34 mouse cellular contexts compared by ENCODE assay signal in genomic region chr14:76515620-76516019, GRCm38 (mm10). TPM values are rescaled to one million over a fixed set of nuclear protein-coding genes. Genes with fewer than 3 reads are reported as not detected.
DNase-seq lines count a peak whose midpoint lies in the region; ATAC-seq and TF ChIP-seq lines count a peak whose summit lies in the region.
"Had no signal": no experiment of that assay in that cellular context is flagged by ENCODE, and none has a peak within 500 bp of the region (broad histone marks: within the 10 kb centered on the region; RNA-seq: fewer than 3 reads in every experiment).

No protein-coding gene starts in this region.

- DNase-seq in heart, adult 11 months, result no peak
- no peak for DNase-seq in hindbrain, embryonic 10.5 days (ENCODE audit: low spot score)
- no peak for DNase-seq in hindbrain, embryonic 14.5 days (ENCODE audit: low spot score)
- peak; percentile 75 for DNase-seq in WW6 (ENCODE audit: low read depth, low spot score)
- no peak for DNase-seq in gastrocnemius, postnatal 36 days
- DNase-seq: adrenal gland, adult 2 months; adrenal gland, postnatal 36 days; cerebellum, adult 2 months; cerebellum, postnatal 36 days; gastrocnemius, adult 2 months; kidney, adult 2 months; kidney, postnatal 36 days; left cerebral cortex, postnatal 4 days; lung, embryonic 14.5 days; lung, postnatal 36 days; right cerebral cortex, postnatal 4 days; thymus, adult 18-20 months; thymus, postnatal 25 days had no signal

- H3K4me3 ChIP-seq in heart, embryonic 11.5 days (ENCODE audit: low read depth, low read length), result no peak overlapping the region
- no peak overlapping the region for H3K4me3 ChIP-seq in hindbrain, embryonic 10.5 days
- no peak overlapping the region for H3K4me3 ChIP-seq in hindbrain, embryonic 14.5 days (replicated peaks; ENCODE audit: low read length)
- H3K4me3 ChIP-seq in ES-Bruce4 (ENCODE audit: low read depth, low read length), result peak overlapping the region; percentile 98
- H3K4me3 ChIP-seq: embryonic facial prominence, embryonic 12.5 days; gastrocnemius, adult 2 months; intestine, embryonic 15.5 days; layer of hippocampus, adult 2 months; limb, embryonic 15.5 days; midbrain, embryonic 12.5 days; neural tube, embryonic 13.5 days had no signal

- intact Hi-C loops in gastrocnemius, postnatal 36 days (cut with DNase I), result no loop called here

- H3K4me1 ChIP-seq in heart, embryonic 11.5 days (ENCODE audit: control insufficient read depth, insufficient read depth, low read length), result peaks cover 36% of the 10 kb centered on the region
- peaks cover 55% of the 10 kb centered on the region for H3K4me1 ChIP-seq in hindbrain, embryonic 10.5 days (replicated peaks)
- peaks cover 10% of the 10 kb centered on the region; the same call in 1 of the 2 replicates for H3K4me1 ChIP-seq in hindbrain, embryonic 14.5 days (replicated peaks; ENCODE audit: control insufficient read depth, insufficient read depth, low read length)
- H3K4me1 ChIP-seq in ES-Bruce4 (ENCODE audit: control insufficient read depth, insufficient read depth, low read length), result peaks cover 6% of the 10 kb centered on the region

- no peak overlapping the region for H3K27ac ChIP-seq in heart, embryonic 11.5 days (ENCODE audit: low read depth, low read length)
- 0 out of 2 replicates have a peak overlapping the region, but pooled peaks have one; percentile 23 for H3K27ac ChIP-seq in hindbrain, embryonic 10.5 days
- H3K27ac ChIP-seq in hindbrain, embryonic 14.5 days, result no peak overlapping the region
- H3K27ac ChIP-seq in ES-Bruce4 (ENCODE audit: insufficient read depth, low read length), result peak overlapping the region; percentile 99
- H3K27ac ChIP-seq: embryonic facial prominence, embryonic 12.5 days; gastrocnemius, adult 2 months; hindbrain, postnatal 0 days; intestine, embryonic 15.5 days; layer of hippocampus, adult 2 months; limb, embryonic 15.5 days; liver, embryonic 14.5 days; midbrain, embryonic 12.5 days; neural tube, embryonic 13.5 days; stomach, postnatal 0 days had no signal

- H3K9ac ChIP-seq in heart, embryonic 11.5 days (ENCODE audit: low read depth, low read length), result no peak overlapping the region
- no peak overlapping the region for H3K9ac ChIP-seq in hindbrain, embryonic 14.5 days
- peak overlapping the region; percentile 81 for H3K9ac ChIP-seq in ES-Bruce4 (ENCODE audit: low read depth, poor library complexity, severe bottlenecking)
- H3K9ac ChIP-seq: embryonic facial prominence, embryonic 12.5 days; intestine, embryonic 15.5 days; limb, embryonic 15.5 days; liver, embryonic 14.5 days; lung, embryonic 14.5 days; midbrain, embryonic 12.5 days; neural tube, embryonic 13.5 days had no signal

- WGBS in heart, embryonic 11.5 days (ENCODE audit: insufficient replicate concordance), result 68% methylated on average over 7 of the region's 7 CpGs
- 65% methylated on average over 7 of the region's 7 CpGs for WGBS in hindbrain, embryonic 10.5 days
- 70% methylated on average over 7 of the region's 7 CpGs for WGBS in hindbrain, embryonic 14.5 days

- TF ChIP-seq EP300 in ES-Bruce4 (IDR thresholded peaks at IDR 0.05; ENCODE audit: insufficient read depth, low read depth, low read length), result peak; percentile 99

- peak overlapping the region; percentile 25 for H3K4me2 ChIP-seq in heart, embryonic 11.5 days
- no peak overlapping the region for H3K4me2 ChIP-seq in hindbrain, embryonic 14.5 days (replicated peaks)
- H3K4me2 ChIP-seq: embryonic facial prominence, embryonic 12.5 days; intestine, embryonic 15.5 days; limb, embryonic 15.5 days; lung, embryonic 14.5 days; midbrain, embryonic 12.5 days; neural tube, embryonic 13.5 days had no signal

- H3K36me3 ChIP-seq in heart, embryonic 11.5 days (ENCODE audit: control insufficient read depth, insufficient read depth, low read length), result no peaks in the 10 kb centered on the region
- 0 out of 2 replicates have a peak, but pooled peaks cover 1% of the 10 kb centered on the region for H3K36me3 ChIP-seq in hindbrain, embryonic 10.5 days
- H3K36me3 ChIP-seq in hindbrain, embryonic 14.5 days (replicated peaks; ENCODE audit: control insufficient read depth, insufficient read depth), result no peaks in the 10 kb centered on the region
- H3K36me3 ChIP-seq in ES-Bruce4 (ENCODE audit: control insufficient read depth, insufficient read depth, low read length, poor library complexity, severe bottlenecking), result peaks cover 7% of the 10 kb centered on the region; the same call in 1 of the 2 replicates
- H3K36me3 ChIP-seq: embryonic facial prominence, embryonic 12.5 days; G1E; intestine, embryonic 15.5 days; limb, embryonic 15.5 days; midbrain, embryonic 12.5 days had no signal

- no peaks in the 10 kb centered on the region for H3K9me3 ChIP-seq in heart, embryonic 11.5 days (replicated peaks; ENCODE audit: control insufficient read depth, low read length)
- H3K9me3 ChIP-seq in hindbrain, embryonic 10.5 days, result no peaks in the 10 kb centered on the region
- no peaks in the 10 kb centered on the region for H3K9me3 ChIP-seq in hindbrain, embryonic 14.5 days (ENCODE audit: control insufficient read depth, low read length)
- no peaks in the 10 kb centered on the region for H3K9me3 ChIP-seq in ES-Bruce4 (replicated peaks; ENCODE audit: control insufficient read depth, insufficient read depth, low read length, poor library complexity, severe bottlenecking)
- H3K9me3 ChIP-seq: embryonic facial prominence, embryonic 12.5 days; intestine, embryonic 15.5 days; limb, embryonic 15.5 days; midbrain, embryonic 12.5 days; neural tube, embryonic 13.5 days had no signal

- TF ChIP-seq POLR2A in ES-Bruce4 (IDR thresholded peaks at IDR 0.05; ENCODE audit: insufficient read depth, low read length), result no peak

- H3K27me3 ChIP-seq in heart, embryonic 11.5 days (ENCODE audit: control insufficient read depth, insufficient read depth, low read length), result no peaks in the 10 kb centered on the region
- 0 out of 2 replicates have a peak, but pooled peaks cover 3% of the 10 kb centered on the region for H3K27me3 ChIP-seq in hindbrain, embryonic 10.5 days (ENCODE audit: insufficient read depth, poor library complexity, severe bottlenecking)
- no peaks in the 10 kb centered on the region for H3K27me3 ChIP-seq in hindbrain, embryonic 14.5 days (ENCODE audit: control insufficient read depth, insufficient read depth, low read length)
- H3K27me3 ChIP-seq in ES-Bruce4 (ENCODE audit: control insufficient read depth, insufficient read depth, low read length, poor library complexity, severe bottlenecking), result no peaks in the 10 kb centered on the region
- H3K27me3 ChIP-seq: embryonic facial prominence, embryonic 12.5 days; intestine, embryonic 15.5 days; limb, embryonic 15.5 days; neural tube, embryonic 13.5 days had no signal

- no peak for TF ChIP-seq CTCF in ES-Bruce4 (IDR thresholded peaks at IDR 0.05; ENCODE audit: low read depth, low read length)

- no peak for ATAC-seq in heart, embryonic 11.5 days (replicated peaks; ENCODE audit: insufficient number of reproducible peaks, low FRiP score, low TSS enrichment)
- ATAC-seq in hindbrain, embryonic 14.5 days (ENCODE audit: low FRiP score), result no peak
- ATAC-seq in cerebellum, adult (ENCODE audit: insufficient number of reproducible peaks, low FRiP score, low TSS enrichment), result no peak
- ATAC-seq: activated CD4-positive, CD25-positive, alpha-beta regulatory T cell, adult 4 months; forebrain, embryonic 16.5 days; hindbrain, postnatal 0 days; intestine, embryonic 15.5 days had no signal

RNA-seq across cellular contexts. Expression of gene Serp2, which starts 41.1 kb away (rescaled TPM):
- 24.4 TPM in 2 replicates for polyA plus RNA-seq in heart, embryonic 11.5 days (2014; fragmentation: Nextera tagmentation; extraction: Ambion mirVana)
- polyA plus RNA-seq in hindbrain, embryonic 10.5 days (2016; fragmentation: Nextera tagmentation; extraction: Ambion mirVana), result 26.3 and 43.3 TPM in 2 replicates
- polyA plus RNA-seq in hindbrain, embryonic 14.5 days (2014; fragmentation: Nextera tagmentation; extraction: Ambion mirVana), result 217 and 222 TPM in 2 replicates
- polyA plus RNA-seq in ES-Bruce4 (2011; ENCODE audit: insufficient read depth, insufficient read length, low read depth, missing spikeins), result 6.1 and 6.4 TPM in 2 replicates
- total RNA-seq in gastrocnemius, postnatal 36 days (2021), result under 1 TPM; 0.36 to 0.37 TPM
- total RNA-seq: G1E; megakaryocyte, adult 5-6 weeks had no signal
- polyA plus RNA-seq: G1E had no signal

Comparison
In these comparisons a context has a peak if more than half of its experiments do, and no peak if none do; other contexts are left out.
1. H3K27ac ChIP-seq: peak in hindbrain, embryonic 10.5 days (single experiment) and ES-Bruce4 (single experiment); none in heart, embryonic 11.5 days (single experiment) and hindbrain, embryonic 14.5 days (single experiment).